Mouse (Mus musculus) heart, embryonic 14.5 days (tissue): ENCODE measurements around the gene Ggt1. TPM values are rescaled to one million over a fixed set of nuclear protein-coding genes. Genes with fewer than 3 reads are reported as not detected.

Experiments used
- ATAC-seq: fragments of 200-750 bp; cut with Nextera tagmentation; 2 replicates; pipeline ENCODE4 v1.8.0; 2017; ENCODE audit warnings: low read depth, moderate TSS enrichment; ENCODE audit not compliant: insufficient number of reproducible peaks, insufficient read depth, low FRiP score
- H3K27ac ChIP-seq, 2 experiments: fragments of 200-500 bp in 1 of 2; fragments of 300-500 bp in 1 of 2; sonication (generic) in 1 of 2; replicated peaks in 1 of 2; 2 replicates each; pipeline ENCODE4 v1.5.1; 2012 to 2014; ENCODE audit warnings: low read depth in 2 of 2, low read length in 2 of 2, control low read depth in 1 of 2, mild to moderate bottlenecking in 1 of 2, mixed read lengths in 1 of 2; ENCODE audit not compliant: control insufficient read depth in 1 of 2, insufficient read depth in 1 of 2
- H3K27me3 ChIP-seq: fragments of 300-500 bp; sonication (generic); 2 replicates; pipeline ENCODE4 v1.6.1; 2014; ENCODE audit warnings: mild to moderate bottlenecking, low read length, control low read depth; ENCODE audit not compliant: control insufficient read depth, insufficient read depth
- H3K36me3 ChIP-seq: fragments of 300-500 bp; sonication (generic); 2 replicates; pipeline ENCODE4 v1.6.1; 2014; ENCODE audit warnings: mild to moderate bottlenecking, control low read depth, low read length, mixed read lengths; ENCODE audit not compliant: control insufficient read depth, insufficient read depth
- H3K4me1 ChIP-seq, 2 experiments: fragments of 200-500 bp in 1 of 2; fragments of 300-500 bp in 1 of 2; sonication (generic) in 1 of 2; 2 replicates each; pipeline ENCODE4 v1.6.1; 2012 to 2014; ENCODE audit warnings: low read length in 2 of 2, control low read depth in 1 of 2, mixed read lengths in 1 of 2; ENCODE audit not compliant: control insufficient read depth in 2 of 2, insufficient read depth in 2 of 2
- H3K4me2 ChIP-seq: fragments of 300-500 bp; sonication (generic); 2 replicates; pipeline ENCODE4 v1.6.1; 2014; ENCODE audit warnings: mild to moderate bottlenecking, low read length
- H3K4me3 ChIP-seq, 2 experiments: fragments of 200-500 bp in 1 of 2; fragments of 300-500 bp in 1 of 2; sonication (generic) in 1 of 2; 2 replicates each; pipeline ENCODE4 v1.5.1; 2012 to 2014; ENCODE audit warnings: low read length in 2 of 2, mild to moderate bottlenecking in 2 of 2, control low read depth in 1 of 2, low read depth in 1 of 2, moderate library complexity in 1 of 2; ENCODE audit not compliant: control insufficient read depth in 1 of 2, insufficient read depth in 1 of 2
- H3K9ac ChIP-seq: fragments of 300-500 bp; sonication (generic); 2 replicates; pipeline ENCODE4 v1.6.1; 2014; ENCODE audit warnings: mild to moderate bottlenecking, low read length
- H3K9me3 ChIP-seq: fragments of 300-500 bp; sonication (generic); 2 replicates; pipeline ENCODE4 v1.6.1; 2016; ENCODE audit warnings: low read length, control low read depth; ENCODE audit not compliant: control insufficient read depth
- WGBS: fragments of 180-500 bp; shearing (Covaris S2); extraction: QIAGEN DNeasy Blood & Tissue Kit; methylation state at CpG from one replicate; pipeline ENCODE4 v1.1.7; 2014; 5-methylcytosine and 5-hydroxymethylcytosine counted together
- polyA plus RNA-seq: library from polyadenylated mRNA; unstranded; fragments of >200 nt; fragmentation: Nextera tagmentation; extraction: Ambion mirVana; gene quantifications from 2 replicates; pipeline ENCODE4 v1.2.1, GENCODE M21; 2014

Gene Ggt1
- polyA plus RNA-seq, 1 experiment from 2014 or later: 0.69 TPM

- ATAC-seq: no peak
- 90% methylated on average over 9 of the region's 9 CpGs for WGBS
- Histone ChIP-seq H3K27ac (no peak overlapping the region), H3K4me1 (peaks cover 5 to 19% of the 10 kb centered on the region in 2 experiments), H3K27me3 (no peaks in the 10 kb centered on the region), H3K36me3 (peaks cover 68% of the 10 kb centered on the region), H3K9ac (no peak overlapping the region), H3K4me3 (no peak overlapping the region), H3K4me2 (no peak overlapping the region), H3K9me3 (no peaks in the 10 kb centered on the region)
Observed at GRCm38 (mm10) chr10:75531532-75532090, 29.8 kb upstream of the Ggt1 start.

GRCm38 (mm10) chr10:75534216-75534615, 27.2 kb upstream of the Ggt1 start:
- no peak overlapping the region for H3K4me3 ChIP-seq
- peaks cover 5 to 19% of the 10 kb centered on the region in 2 experiments for H3K4me1 ChIP-seq
- no peak overlapping the region for H3K4me2 ChIP-seq
- H3K36me3 ChIP-seq: peaks cover 52% of the 10 kb centered on the region
- no peak overlapping the region for H3K9ac ChIP-seq
- H3K9me3 ChIP-seq: 0 out of 2 replicates have a peak, but pooled peaks cover 5% of the 10 kb centered on the region
- H3K27me3 ChIP-seq: no peaks in the 10 kb centered on the region
- WGBS: 90% methylated on average over 8 of the region's 8 CpGs
- ATAC-seq: no peak
- peak overlapping the region in 1 of 2 experiments; percentile 4; a peak in 1 of 4 replicates for H3K27ac ChIP-seq

GRCm38 (mm10) chr10:75534934-75535333, 26.5 kb upstream of the Ggt1 start:
- peaks cover 46% of the 10 kb centered on the region for H3K36me3 ChIP-seq
- peak; percentile 48; the same call in 1 of the 2 replicates for ATAC-seq
- H3K9ac ChIP-seq: no peak overlapping the region
- no peaks in the 10 kb centered on the region for H3K27me3 ChIP-seq
- peaks cover 5 to 19% of the 10 kb centered on the region in 2 experiments for H3K4me1 ChIP-seq
- no peak overlapping the region for H3K4me2 ChIP-seq
- peak overlapping the region in 1 of 2 experiments; percentile 4; a peak in 1 of 4 replicates for H3K27ac ChIP-seq
- no peak overlapping the region for H3K4me3 ChIP-seq
- 0 out of 2 replicates have a peak, but pooled peaks cover 5% of the 10 kb centered on the region for H3K9me3 ChIP-seq
- 44% methylated on average over 8 of the region's 8 CpGs for WGBS

GRCm38 (mm10) chr10:75535423-75535822, 26.0 kb upstream of the Ggt1 start:
- Histone ChIP-seq H3K27ac (peak overlapping the region; percentile 25 to 53; a peak in 3 of 4 replicates), H3K4me3 (no peak overlapping the region), H3K4me2 (no peak overlapping the region), H3K4me1 (peaks cover 5 to 19% of the 10 kb centered on the region in 2 experiments), H3K27me3 (no peaks in the 10 kb centered on the region), H3K9ac (no peak overlapping the region), H3K36me3 (peaks cover 44% of the 10 kb centered on the region), H3K9me3 (0 out of 2 replicates have a peak, but pooled peaks cover 5% of the 10 kb centered on the region)
- ATAC-seq: no peak
- 59% methylated on average over 2 of the region's 2 CpGs for WGBS

GRCm38 (mm10) chr10:75536123-75536522, 25.3 kb upstream of the Ggt1 start:
- ATAC-seq: no peak
- Histone ChIP-seq H3K9me3 (0 out of 2 replicates have a peak, but pooled peaks cover 5% of the 10 kb centered on the region), H3K4me1 (peaks cover 5 to 19% of the 10 kb centered on the region in 2 experiments), H3K27ac (no peak overlapping the region), H3K4me3 (no peak overlapping the region), H3K27me3 (no peaks in the 10 kb centered on the region), H3K9ac (no peak overlapping the region), H3K4me2 (no peak overlapping the region), H3K36me3 (peaks cover 43% of the 10 kb centered on the region)
- 89% methylated on average over 5 of the region's 5 CpGs for WGBS

- Histone ChIP-seq H3K27ac (no peak overlapping the region), H3K4me1 (peaks cover 2 to 5% of the 10 kb centered on the region in 2 experiments; a peak in 1 of 4 replicates), H3K27me3 (no peaks in the 10 kb centered on the region), H3K36me3 (no peaks in the 10 kb centered on the region), H3K4me2 (0 out of 2 replicates have a peak overlapping the region, but pooled peaks have one; percentile 13), H3K4me3 (no peak overlapping the region), H3K9me3 (peaks cover 11% of the 10 kb centered on the region; the same call in 1 of the 2 replicates), H3K9ac (no peak overlapping the region)
- no peak for ATAC-seq
- WGBS: 54% methylated on average over 7 of the region's 7 CpGs
Observed at GRCm38 (mm10) chr10:75547901-75548300, 13.5 kb upstream of the Ggt1 start.

GRCm38 (mm10) chr10:75548486-75548885, 12.9 kb upstream of the Ggt1 start:
- Histone ChIP-seq H3K9me3 (peaks cover 11% of the 10 kb centered on the region; the same call in 1 of the 2 replicates), H3K4me1 (peaks cover 2 to 5% of the 10 kb centered on the region in 2 experiments; a peak in 1 of 4 replicates), H3K27me3 (no peaks in the 10 kb centered on the region), H3K4me3 (no peak overlapping the region), H3K9ac (no peak overlapping the region), H3K4me2 (0 out of 2 replicates have a peak overlapping the region, but pooled peaks have one; percentile 13), H3K27ac (no peak overlapping the region), H3K36me3 (no peaks in the 10 kb centered on the region)
- no peak for ATAC-seq
- WGBS: 52% methylated on average over 14 of the region's 14 CpGs
